Mouse (Mus musculus) thymus, adult 2 months (tissue): Measurements from ENCODE around the gene Ppp1r9a. TPM values are rescaled to one million over a fixed set of nuclear protein-coding genes. Genes with fewer than 3 reads are reported as not detected.

Experiments used
- DNase-seq: peaks from one replicate; pipeline ENCODE4 v3.0.0; 2021
- H3K27ac ChIP-seq: fragments of 200-500 bp; 2 replicates; pipeline ENCODE4 v1.5.1; 2012; ENCODE audit warnings: low read length, control low read depth; ENCODE audit not compliant: control insufficient read depth, insufficient read depth
- H3K27me3 ChIP-seq: fragments of 200-500 bp; 2 replicates; pipeline ENCODE4 v1.6.1; 2012; ENCODE audit warnings: mild to moderate bottlenecking, low read length, moderate library complexity, mixed read lengths; ENCODE audit not compliant: control insufficient read depth, insufficient read depth
- H3K36me3 ChIP-seq: fragments of 200-500 bp; 2 replicates; pipeline ENCODE4 v1.6.1; 2012; ENCODE audit warnings: mild to moderate bottlenecking, low read length, moderate library complexity; ENCODE audit not compliant: control insufficient read depth, insufficient read depth
- H3K4me1 ChIP-seq: fragments of 200-500 bp; replicated peaks from 2 replicates; pipeline ENCODE4 v1.6.1; 2012; ENCODE audit warnings: low read length; ENCODE audit not compliant: control insufficient read depth, insufficient read depth
- H3K4me3 ChIP-seq: fragments of 200-500 bp; 2 replicates; pipeline ENCODE4 v1.5.1; 2012; ENCODE audit warnings: mild to moderate bottlenecking, low read length, control low read depth, moderate library complexity; ENCODE audit not compliant: control insufficient read depth, insufficient read depth
- CTCF ChIP-seq: fragments of 200-500 bp; IDR thresholded peaks from 2 replicates; pipeline ENCODE4 v1.5.1; 2012; ENCODE audit warnings: mild to moderate bottlenecking, control low read depth, low read length, moderate library complexity, borderline replicate concordance; ENCODE audit not compliant: control insufficient read depth, poor library complexity, insufficient read depth; ENCODE audit errors: extremely low read depth
- POLR2A ChIP-seq: fragments of 200-500 bp; IDR thresholded peaks from 2 replicates; pipeline ENCODE4 v1.6.1; 2012; ENCODE audit warnings: mild to moderate bottlenecking, low read length, control low read depth, moderate library complexity; ENCODE audit not compliant: control insufficient read depth, poor library complexity, insufficient read depth; ENCODE audit errors: extremely low read depth
- WGBS: fragments of 180-500 bp; shearing (Covaris S2); methylation state at CpG from one replicate; pipeline ENCODE4 v1.1.7; 2018; 5-methylcytosine and 5-hydroxymethylcytosine counted together
- polyA plus RNA-seq: library from polyadenylated mRNA; depleted of rRNA; stranded (reverse); fragments of >200 nt; gene quantifications from 2 replicates; pipeline ENCODE4 v1.2.3, GENCODE M21; 2012

The Ppp1r9a gene
- polyA plus RNA-seq, 1 experiment: 0.92 TPM

DNA sequence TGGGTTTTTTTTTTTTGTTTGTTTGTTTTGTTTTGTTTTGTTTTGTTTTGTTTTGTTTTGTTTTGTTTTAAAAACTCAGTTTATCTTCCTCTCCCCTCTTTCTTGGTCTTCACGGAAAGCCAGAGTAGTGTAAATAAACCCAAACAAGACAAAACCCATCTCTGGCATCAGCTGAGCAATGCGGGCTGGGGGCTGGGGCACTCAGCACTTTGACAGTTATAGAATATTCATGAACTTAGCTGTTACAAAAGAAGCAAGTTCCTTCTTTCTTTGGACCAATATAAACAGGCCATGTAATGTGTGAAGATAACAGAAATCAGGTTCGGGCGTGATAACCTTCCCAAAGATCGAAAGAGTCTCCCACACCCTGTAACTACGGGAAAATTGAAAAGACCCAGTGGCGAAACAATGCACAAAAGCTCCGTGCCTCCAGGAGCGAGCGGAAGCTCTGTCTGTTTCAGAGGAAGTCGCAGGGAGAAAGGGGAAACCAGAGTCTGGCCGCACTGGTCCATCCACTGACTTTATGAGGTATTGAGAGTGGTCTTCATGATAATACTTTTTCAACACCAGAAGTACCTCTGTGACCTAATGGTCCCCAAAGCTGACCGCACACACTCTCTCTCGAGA lies 264.4 kb downstream of the Ppp1r9a start:
- no peak overlapping the region for H3K27ac ChIP-seq
- TF ChIP-seq CTCF (no peak), POLR2A (no peak)
- H3K36me3 ChIP-seq: no peaks in the 10 kb centered on the region
- no peak for DNase-seq
- H3K4me3 ChIP-seq: no peak overlapping the region
- H3K4me1 ChIP-seq: no peaks in the 10 kb centered on the region; the same call in 1 of the 2 replicates
- WGBS: 14% methylated on average over 14 of the region's 14 CpGs
- H3K27me3 ChIP-seq: no peaks in the 10 kb centered on the region

DNA sequence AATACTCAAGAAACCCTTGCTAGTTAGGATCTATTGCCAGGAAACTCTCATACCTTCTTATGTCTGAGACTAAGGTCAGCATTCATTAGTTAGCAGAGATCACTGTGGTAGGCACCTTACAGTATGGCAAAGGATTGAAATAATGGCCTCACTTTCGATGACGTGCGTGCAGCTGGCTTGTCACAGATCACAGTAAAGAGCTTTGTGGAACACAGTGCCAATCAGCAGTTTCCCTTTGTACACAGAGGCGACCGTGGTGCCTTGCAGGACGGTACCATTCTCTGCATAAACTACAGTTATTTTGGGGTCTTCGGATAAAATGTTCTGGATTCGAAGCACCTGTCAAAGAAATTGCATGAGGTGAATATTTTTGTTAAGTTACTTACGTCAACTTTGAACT lies 265.4 kb downstream of the Ppp1r9a start:
- Histone ChIP-seq H3K27me3 (no peaks in the 10 kb centered on the region), H3K27ac (no peak overlapping the region), H3K4me1 (no peaks in the 10 kb centered on the region; the same call in 1 of the 2 replicates), H3K4me3 (no peak overlapping the region), H3K36me3 (no peaks in the 10 kb centered on the region)
- DNase-seq: no peak
- TF ChIP-seq CTCF (no peak), POLR2A (no peak)
- WGBS: 95% methylated on average over 9 of the region's 9 CpGs

GRCm38 (mm10) chr6:5171418-5171817 lies 268.7 kb downstream of the Ppp1r9a start:
- Histone ChIP-seq H3K27ac (no peak overlapping the region), H3K4me1 (no peaks in the 10 kb centered on the region; the same call in 1 of the 2 replicates), H3K36me3 (no peaks in the 10 kb centered on the region), H3K4me3 (no peak overlapping the region), H3K27me3 (no peaks in the 10 kb centered on the region)
- WGBS: 95% methylated on average over 4 of the region's 4 CpGs
- DNase-seq: no peak
- TF ChIP-seq CTCF (no peak), POLR2A (no peak)

GRCm38 (mm10) chr6:5172571-5172970 lies 269.9 kb downstream of the Ppp1r9a start:
- TF ChIP-seq POLR2A (no peak), CTCF (no peak)
- WGBS: 96% methylated on average over 9 of the region's 9 CpGs

DNA sequence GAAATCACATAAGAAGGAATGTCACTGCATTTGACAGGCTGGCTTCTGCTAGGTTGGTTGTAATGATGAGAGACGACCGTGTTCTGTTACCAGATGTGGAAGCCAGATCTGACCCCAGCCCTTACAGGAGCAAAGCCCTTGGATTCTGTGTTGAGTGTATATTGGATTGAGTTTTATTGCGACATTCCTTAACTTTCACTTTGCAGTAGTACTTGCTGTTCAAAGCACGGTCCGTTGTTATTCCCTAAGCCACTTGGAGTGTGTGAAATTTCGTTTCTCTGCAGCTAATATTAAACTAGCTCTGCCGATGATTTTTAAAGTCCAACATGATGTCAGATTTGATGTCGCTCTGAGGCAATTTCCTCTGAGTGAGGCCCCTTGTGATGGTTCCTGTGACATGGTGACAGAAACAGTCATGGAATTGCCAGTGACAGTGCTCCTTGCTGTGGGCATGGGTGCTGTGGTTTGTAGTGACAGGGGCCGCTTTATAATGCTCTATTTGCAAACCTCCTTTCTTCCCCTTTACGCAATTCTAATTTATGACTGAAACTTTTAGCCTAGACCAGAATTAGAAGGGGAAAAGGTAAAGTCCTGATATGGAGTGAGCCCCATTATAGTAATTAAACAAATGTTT lies 271.6 kb downstream of the Ppp1r9a start:
- Histone ChIP-seq H3K36me3 (no peaks in the 10 kb centered on the region), H3K27ac (no peak overlapping the region), H3K27me3 (no peaks in the 10 kb centered on the region), H3K4me1 (no peaks in the 10 kb centered on the region), H3K4me3 (no peak overlapping the region)
- DNase-seq: no peak
- no peak for TF ChIP-seq CTCF
- no peak for TF ChIP-seq POLR2A
- 76% methylated on average over 10 of the region's 10 CpGs for WGBS

More at GRCm38 (mm10) chr6:5172571-5172970, 269.9 kb downstream of the Ppp1r9a start:
- H3K36me3 ChIP-seq: no peaks in the 10 kb centered on the region
- no peaks in the 10 kb centered on the region for H3K4me1 ChIP-seq
- no peak for DNase-seq
- H3K27me3 ChIP-seq: no peaks in the 10 kb centered on the region
- H3K27ac ChIP-seq: no peak overlapping the region
- no peak overlapping the region for H3K4me3 ChIP-seq

DNA sequence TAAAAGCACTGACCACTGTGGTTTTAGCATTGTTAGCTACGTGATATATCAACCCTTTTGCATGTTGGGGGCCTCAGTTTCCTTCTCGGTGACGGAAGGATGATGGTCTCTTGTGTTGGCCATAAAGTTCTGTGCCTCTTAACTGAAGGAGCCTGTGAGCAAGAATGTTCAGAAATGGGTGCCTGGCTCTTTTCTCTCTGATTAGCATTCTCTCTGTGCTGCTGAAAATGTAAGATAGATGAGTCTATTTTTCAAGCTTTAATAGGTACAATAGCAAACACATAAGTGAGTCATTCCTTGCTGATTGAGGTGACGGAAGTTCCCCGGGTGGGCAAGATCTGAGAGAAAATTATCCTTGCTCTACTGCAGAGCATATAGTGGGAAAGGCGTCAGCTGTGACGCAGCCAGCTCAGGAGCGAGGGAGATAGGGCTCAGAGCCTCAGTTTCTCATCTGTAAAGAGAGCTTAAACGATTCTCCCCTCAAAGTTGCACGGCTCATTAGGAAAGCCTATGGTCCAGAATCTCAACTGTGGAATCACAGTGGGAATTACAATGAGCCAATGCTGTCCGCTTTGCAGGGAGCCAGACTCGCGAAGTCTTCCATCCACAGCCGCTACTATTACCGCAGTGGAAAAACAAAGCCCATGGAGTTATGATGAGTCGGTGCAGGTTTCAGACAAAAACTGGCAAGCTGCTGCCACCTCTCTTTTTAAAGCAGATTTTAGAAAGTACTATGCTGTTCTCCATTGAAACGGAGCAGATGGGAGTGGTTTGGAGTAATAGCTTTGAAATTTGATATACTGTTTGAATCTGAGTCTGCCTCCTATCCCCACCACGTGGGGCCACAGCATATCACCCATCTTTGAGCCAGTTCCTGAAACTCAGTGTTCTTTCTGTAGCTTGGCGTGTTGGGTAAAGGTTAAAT lies 275.5 kb downstream of the Ppp1r9a start:
- Histone ChIP-seq H3K4me3 (no peak overlapping the region), H3K27me3 (no peaks in the 10 kb centered on the region), H3K27ac (no peak overlapping the region), H3K36me3 (no peaks in the 10 kb centered on the region), H3K4me1 (no peaks in the 10 kb centered on the region)
- 79% methylated on average over 19 of the region's 19 CpGs for WGBS
- no peak for DNase-seq
- TF ChIP-seq CTCF (no peak), POLR2A (no peak)
